Mouse (Mus musculus) yolk sac, embryonic 10.5 days (tissue): ENCODE measurements at regions not wholly inside any gene's neighbourhood (a gene's known extent, or its start where the extent isn't known, plus 50 kb on each side); places are given as distances from the start of the nearest gene placed in this dataset.

ENCODE experiments used
- DNase-seq: peaks from one replicate; pipeline ENCODE4 v3.0.0-alpha.2; 2017; ENCODE audit warnings: low spot score

DNA sequence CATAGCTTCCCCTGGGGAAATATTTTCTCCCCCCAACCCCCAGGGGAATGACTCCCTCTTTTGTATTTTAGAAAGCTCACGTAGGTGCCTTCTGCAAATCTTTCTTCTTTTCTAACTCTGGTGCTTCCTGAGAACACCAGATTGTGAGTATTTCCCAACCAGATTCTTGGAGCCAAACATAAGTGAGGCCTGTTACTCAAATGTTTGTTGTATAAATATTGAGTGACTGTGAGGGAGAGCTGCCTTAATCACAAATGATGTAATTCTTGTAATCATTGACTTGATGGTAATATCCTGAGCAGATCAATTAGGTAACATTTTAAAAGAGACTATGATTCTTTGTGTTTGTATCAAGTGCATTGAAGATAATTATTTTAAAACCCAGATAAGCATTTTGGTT lies 137.1 kb upstream of the Marcks start:
- no peak for DNase-seq

DNA sequence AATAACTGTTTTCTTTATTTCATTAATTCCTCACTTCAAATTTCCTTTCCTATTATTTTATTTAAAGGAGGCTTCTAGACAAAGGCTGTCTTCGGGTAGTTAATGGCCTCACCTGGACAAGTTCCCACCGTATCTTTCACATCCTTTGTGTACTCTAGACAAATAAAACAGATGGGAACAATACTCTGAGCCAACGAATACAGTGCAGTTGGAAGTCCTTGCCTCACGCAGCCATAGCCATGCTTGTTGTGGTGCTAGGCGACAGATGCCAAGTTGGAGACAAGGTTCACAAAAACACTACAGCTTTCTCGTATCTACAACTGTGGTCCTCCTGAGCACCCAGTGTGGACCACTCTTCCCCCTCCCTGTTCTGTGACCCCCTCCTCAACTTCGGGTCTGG lies 136.6 kb upstream of the Marcks start:
- DNase-seq = no peak

DNA sequence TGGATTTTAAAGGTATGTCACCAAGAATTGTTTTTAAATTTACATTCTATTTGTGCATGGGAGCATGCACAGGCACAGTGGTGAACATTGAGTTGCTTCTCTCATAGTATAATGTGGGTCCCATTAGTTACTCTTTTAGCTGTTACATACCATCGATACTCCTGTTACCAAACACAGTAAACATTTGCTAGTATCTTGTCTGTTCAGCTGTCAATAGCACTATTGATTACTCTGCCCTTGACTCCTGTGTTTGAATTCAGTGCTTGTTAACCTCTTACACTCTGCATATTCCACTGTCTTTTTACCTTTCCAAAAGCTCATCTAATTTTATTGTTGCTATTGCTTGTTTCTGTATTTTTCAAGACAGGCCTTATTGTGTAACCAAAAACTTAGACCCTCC lies 133.2 kb upstream of the Marcks start:
- DNase-seq = no peak

DNA sequence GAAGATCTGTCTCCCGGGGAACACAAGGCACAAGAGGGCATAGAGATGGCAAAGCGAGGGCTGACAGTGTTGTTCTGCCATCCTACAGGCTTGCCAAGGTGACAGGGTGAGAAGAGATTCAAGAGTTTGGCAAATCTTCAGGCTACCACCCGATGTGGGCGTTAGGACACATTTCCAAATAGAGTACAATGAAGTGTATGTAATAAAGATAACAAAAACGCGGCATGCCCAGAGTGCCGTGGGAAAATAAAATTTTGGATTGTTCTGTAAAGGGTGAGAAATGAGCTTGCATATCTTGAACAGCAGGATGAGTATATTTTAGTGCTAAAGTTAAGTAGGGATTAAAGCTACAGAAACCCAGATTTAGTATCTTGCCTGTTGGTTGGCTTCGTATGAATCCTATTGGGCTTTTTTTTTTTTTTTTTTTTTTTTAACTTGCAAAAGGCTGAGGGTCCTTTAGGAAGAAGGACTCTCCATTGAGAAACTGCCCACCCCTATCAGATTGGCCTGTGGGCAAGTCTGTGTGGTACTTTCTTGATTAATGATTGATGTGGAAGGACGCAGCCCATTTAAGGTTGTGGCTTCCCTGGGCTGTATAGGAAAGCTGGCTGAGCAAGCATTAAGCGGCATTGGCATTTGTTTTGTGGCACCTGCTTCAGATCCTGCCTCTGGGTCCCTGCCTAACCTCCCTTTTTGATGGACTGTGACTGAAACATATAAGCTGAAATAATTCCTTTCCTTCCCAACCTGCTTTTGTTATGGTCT lies 131.7 kb upstream of the Marcks start:
- DNase-seq = no peak

DNA sequence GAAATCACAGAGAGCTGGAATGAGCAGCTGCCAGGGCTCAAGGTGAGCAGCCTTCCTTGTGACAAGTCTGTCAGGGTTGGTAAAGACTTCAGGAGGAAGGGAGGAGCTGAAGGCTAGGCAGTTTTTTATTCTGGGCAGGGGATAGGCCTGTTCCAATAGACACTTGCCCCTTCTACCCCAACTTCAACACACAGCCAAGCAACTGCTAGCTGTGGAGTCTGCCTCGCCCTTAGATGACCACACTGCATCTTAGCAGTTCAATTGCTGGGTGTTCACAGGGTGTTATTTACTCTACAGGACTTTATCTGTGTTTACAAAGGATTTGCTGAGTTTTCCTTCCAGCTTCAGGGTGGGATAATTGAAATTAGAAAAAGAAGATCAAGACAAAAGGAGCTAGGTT lies 128.2 kb upstream of the Marcks start:
- DNase-seq = no peak

DNA sequence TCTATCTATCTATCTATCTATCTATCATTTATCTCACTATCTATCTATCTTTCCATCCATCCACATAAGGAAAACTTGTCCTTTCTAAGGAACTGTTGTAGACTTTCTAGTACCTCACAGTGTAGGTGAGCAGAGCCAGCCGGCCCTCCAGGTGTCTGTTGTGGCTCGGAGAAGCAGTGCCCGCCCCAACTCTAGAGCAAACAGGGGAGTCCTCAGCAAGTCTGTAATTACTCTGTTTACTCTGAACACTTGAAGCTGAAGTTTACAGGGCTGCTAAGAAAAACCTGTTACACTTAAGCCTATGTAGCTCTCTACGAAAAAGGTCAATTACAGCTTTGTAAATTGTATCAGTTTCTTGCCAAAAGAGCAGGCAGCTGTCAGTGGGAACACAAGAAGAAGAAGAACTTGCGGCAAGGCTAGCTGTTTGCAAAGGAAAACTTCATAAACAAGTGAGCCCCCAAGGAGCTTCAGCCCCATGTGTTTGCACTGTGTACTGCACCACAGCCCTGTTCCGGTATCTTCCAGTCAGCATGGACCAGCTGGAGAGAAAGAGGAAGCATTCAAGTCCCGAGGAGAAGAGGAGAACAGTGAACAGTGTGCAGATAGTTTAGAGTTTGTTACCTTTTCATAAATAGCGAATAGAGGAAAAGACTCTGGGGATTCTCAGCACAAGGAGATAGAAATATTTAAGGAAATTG lies 122.2 kb upstream of the Marcks start:
- no peak for DNase-seq

GRCm38 (mm10) chr10:37259186-37259585 lies 120.5 kb upstream of the Marcks start:
- DNase-seq = no peak

- no peak for DNase-seq
These were observed 118.8 kb upstream of the Marcks start for GRCm38 (mm10) chr10:37257544-37257943.

DNA sequence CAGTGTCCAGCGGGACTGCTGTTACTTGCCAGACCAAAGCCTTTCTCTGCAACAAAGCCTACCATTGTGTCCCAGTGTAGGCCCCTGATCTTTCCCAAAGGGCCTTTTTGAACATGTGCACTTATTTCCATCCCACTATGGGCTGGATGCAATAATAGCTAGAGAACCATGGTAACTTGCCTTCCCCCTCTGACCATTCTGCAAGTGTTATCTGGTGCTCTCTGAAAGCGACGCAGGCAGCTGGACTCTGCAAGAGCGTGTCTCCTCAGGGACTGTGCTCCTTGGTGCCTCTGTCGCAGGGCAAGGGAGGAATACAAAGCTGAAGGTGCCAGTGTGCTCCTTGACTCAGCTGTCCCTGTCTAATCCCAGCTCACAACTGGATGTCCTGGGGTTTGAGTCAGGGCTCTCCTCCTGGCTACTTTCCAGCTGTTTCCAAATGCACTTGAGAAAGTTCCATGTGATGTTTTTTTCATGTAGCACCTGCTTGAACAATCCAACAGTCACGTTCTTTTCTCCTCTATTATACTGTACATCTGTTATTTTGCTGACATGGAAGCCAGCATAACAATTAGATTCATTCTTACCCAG lies 112.3 kb upstream of the Marcks start:
- DNase-seq = no peak

DNA sequence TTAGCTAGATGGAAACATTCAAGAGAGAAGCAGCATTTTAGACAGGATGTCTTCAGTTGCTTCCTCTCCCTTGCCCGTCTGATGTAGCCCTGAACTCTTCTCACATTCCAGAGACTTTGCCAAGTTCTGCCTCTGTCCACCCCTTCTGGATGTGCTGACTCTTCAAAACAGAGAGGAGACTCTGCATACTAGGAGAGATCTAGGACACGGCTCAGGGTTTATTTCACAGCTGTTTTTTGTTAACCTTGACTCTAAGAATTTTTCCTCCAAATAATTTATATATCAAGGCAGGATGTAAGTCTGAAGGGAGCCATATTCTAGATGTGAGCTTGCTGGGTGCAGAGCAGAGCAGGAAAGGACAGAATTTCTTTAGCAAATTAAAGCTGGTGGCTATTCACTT lies 111.4 kb upstream of the Marcks start:
- DNase-seq = peak; percentile 42

GRCm38 (mm10) chr10:37249511-37249910 lies 110.8 kb upstream of the Marcks start:
- no peak for DNase-seq

DNA sequence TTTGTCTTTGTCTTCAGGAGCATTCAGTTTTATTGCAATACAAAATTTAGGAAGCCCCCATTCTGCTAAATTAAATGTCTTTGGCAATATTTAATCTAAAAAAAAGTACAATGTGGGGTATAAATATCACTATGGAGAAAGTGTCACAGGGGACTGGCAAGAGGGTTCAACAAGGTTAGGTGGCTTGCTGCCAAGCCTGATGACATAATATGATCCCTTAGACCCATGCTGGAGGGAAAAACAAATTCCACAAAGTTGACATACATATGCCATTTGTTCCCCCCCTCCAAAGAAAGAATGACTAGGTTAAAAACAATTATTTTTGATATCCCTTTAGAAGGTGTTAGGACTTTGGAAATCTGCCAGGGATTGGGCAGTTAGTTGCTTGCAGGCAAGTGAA lies 108.4 kb upstream of the Marcks start:
- DNase-seq = no peak

GRCm38 (mm10) chr10:37243136-37243535 lies 104.4 kb upstream of the Marcks start:
- no peak for DNase-seq

DNA sequence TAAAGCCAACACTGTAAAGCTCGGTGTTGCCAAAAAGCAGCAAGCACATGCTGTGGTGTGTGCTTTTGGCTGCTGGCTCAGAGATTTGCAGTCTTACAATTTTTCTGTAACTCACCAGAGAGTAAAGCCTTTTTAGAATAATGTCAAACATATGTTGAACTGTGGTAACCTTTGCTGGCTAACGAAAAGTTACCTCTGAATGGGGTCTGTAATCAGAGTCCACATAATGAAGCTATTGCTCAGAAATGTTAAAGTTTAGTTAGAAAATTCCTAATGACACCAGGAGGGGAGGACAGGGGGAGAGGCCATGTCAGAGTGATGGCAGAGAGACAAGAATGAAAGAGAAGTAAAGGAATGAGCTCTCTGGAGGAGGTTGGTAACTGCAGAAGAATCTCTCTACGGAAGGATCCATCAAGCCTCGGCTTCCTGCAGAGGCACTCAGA lies 103.1 kb upstream of the Marcks start:
- no peak for DNase-seq

DNA sequence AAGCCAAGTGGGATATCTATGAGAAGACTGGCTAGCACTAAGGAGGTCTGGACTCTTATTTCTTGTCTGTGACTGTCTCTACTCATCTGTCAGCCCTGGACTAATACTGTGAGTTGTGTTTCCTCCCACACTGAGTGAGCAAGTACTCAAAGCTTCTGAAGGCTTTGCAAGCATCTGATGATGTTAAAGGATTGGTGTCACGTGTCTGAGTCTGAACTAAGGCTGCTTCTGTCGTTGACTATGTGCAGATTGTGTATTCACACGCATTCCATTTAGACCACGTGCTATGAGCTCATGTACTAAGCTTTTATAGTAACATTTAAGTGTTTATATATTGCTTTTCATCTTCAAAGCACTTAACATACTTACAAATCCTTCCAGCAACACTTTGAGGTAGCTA lies 101.9 kb upstream of the Marcks start:
- no peak for DNase-seq

GRCm38 (mm10) chr10:37240201-37240600 lies 101.5 kb upstream of the Marcks start:
- no peak for DNase-seq

DNA sequence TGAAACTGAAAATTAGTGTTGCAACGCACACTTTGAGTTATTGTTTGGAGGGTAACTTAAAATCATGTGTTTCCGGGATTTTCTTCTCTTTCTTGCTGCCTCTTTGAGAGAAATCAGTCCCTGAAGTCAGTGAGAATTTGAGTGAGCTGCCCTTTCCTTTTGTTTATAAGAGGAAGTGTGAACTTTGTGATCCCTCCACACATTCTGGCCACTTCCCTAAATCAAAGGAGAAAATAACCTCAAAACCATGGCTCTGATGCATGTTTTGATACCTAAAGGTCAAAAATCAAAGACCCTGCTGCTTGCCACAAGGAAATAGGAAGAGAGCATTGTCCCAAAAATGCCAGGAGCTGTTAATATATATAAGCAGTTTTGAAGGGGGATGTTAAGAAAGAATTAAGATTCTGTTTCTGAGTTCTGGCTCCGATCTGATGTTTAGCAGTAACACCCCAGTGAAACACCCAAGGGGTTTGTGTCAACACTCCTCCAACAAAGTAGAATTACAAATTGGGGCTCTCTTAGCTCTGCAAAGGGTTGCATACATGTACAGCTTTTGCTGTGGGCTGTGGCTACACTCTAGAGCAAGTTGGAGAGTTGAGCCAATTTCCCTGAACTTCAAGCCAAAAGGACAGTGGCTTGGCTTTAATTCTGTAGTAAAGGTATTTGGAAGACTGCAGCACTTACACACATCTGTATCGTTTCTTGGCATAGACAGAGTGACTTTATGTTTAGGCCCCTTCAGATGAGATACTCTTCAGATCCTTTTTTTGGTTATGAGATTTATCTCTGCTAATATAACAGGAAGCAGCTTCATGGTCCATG lies 97.5 kb upstream of the Marcks start:
- no peak for DNase-seq

- DNase-seq = peak; percentile 79
These were observed 93.3 kb upstream of the Marcks start for GRCm38 (mm10) chr10:37231936-37232556.

DNA sequence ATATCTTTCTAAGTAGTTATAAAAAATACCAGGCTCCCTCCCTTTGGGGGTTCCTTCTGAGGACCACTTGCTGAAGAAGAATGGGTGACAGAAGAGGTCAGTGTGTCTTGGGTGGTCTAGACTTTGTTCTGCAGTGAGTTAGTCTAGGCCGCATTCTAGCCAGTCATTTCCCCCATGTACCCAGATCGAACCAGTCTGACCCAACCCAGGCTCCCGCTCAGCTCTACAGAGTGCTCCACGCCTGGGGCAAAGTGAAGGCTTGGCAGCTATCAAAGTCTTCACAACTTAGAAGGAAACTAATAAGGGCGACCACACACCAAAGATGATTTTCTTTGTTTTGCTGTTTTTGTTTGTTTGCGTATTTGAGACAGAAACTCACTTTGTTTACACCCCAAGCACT lies 92.4 kb upstream of the Marcks start:
- no peak for DNase-seq

GRCm38 (mm10) chr10:37227889-37228288 lies 89.2 kb upstream of the Marcks start:
- no peak for DNase-seq

- peak; percentile 59 for DNase-seq
These were observed 83.0 kb upstream of the Marcks start for GRCm38 (mm10) chr10:37221730-37222129.

- peak; percentile 70 for DNase-seq
These were observed 81.7 kb upstream of the Marcks start for GRCm38 (mm10) chr10:37220434-37220833.
